ENCODE assay signal across 8 mouse cellular contexts in genomic region chr8:111258631-111259407, GRCm38 (mm10). TPM values are rescaled to one million over a fixed set of nuclear protein-coding genes. Genes with fewer than 3 reads are reported as not detected.
DNase-seq lines count a peak whose midpoint lies in the region; ATAC-seq and TF ChIP-seq lines count a peak whose summit lies in the region.

Glg1 (minus strand) TSS chr8:111259216.

- WGBS in hindbrain, postnatal 0 days: under 1% methylated on average over 74 of the region's 76 CpGs

- ATAC-seq in common myeloid progenitor, adult 5-6 weeks (replicated peaks; ENCODE audit: low read depth, poor library complexity, severe bottlenecking): peak; percentile 80
- peak; percentile 97 for ATAC-seq in hindbrain, postnatal 0 days
- peak; percentile 91 for ATAC-seq in megakaryocyte, adult 5-6 weeks (ENCODE audit: poor library complexity, severe bottlenecking)

- no peak for TF ChIP-seq CTCF in gastrocnemius, adult 2 months (IDR thresholded peaks at IDR 0.05)
- TF ChIP-seq CTCF in hindbrain, postnatal 0 days (IDR thresholded peaks at IDR 0.05; ENCODE audit: low read depth): 0 out of 2 replicates have a peak, but pooled peaks have one; percentile 2
- no peak for TF ChIP-seq CTCF in left cerebral cortex, adult 2 months (IDR thresholded peaks at IDR 0.05)

- no peaks in the 10 kb centered on the region for H3K9me3 ChIP-seq in hindbrain, postnatal 0 days (ENCODE audit: low read length)

- H3K4me1 ChIP-seq in hindbrain, postnatal 0 days (ENCODE audit: insufficient read depth, low read length): no peaks in the 10 kb centered on the region

- H3K9ac ChIP-seq in hindbrain, postnatal 0 days (replicated peaks; ENCODE audit: low read length): peak within 1 kb of the TSS; percentile 97

- no peaks in the 10 kb centered on the region for H3K27me3 ChIP-seq in hindbrain, postnatal 0 days (ENCODE audit: insufficient read depth, low read length)

- H3K4me3 ChIP-seq in gastrocnemius, adult 2 months: peak within 1 kb of the TSS; percentile 74
- peak within 1 kb of the TSS; percentile 96 for H3K4me3 ChIP-seq in hindbrain, postnatal 0 days (ENCODE audit: low read length)
- peak within 1 kb of the TSS; percentile 92 for H3K4me3 ChIP-seq in left cerebral cortex, adult 2 months

- peak within 1 kb of the TSS; percentile 96 for H3K27ac ChIP-seq in gastrocnemius, adult 2 months
- peak within 1 kb of the TSS; percentile 99 for H3K27ac ChIP-seq in hindbrain, postnatal 0 days
- H3K27ac ChIP-seq in left cerebral cortex, adult 2 months: peak within 1 kb of the TSS; percentile 96

- H3K4me2 ChIP-seq in hindbrain, postnatal 0 days (ENCODE audit: low read depth, low read length): peak within 1 kb of the TSS; percentile 67

- H3K36me3 ChIP-seq in hindbrain, postnatal 0 days (ENCODE audit: insufficient read depth, low read length): no peaks in the 10 kb centered on the region

- peak; percentile 96 for DNase-seq in ZHBTc4 (ENCODE audit: low read depth, low spot score)
- DNase-seq in gastrocnemius, adult 2 months: peak; percentile 96
- peak; percentile 97 for DNase-seq in hindbrain, postnatal 0 days (ENCODE audit: low spot score)
- peak; percentile 90 to 92 for DNase-seq in left cerebral cortex, adult 2 months (ENCODE audit: extremely low spot score in 1 of 2, low spot score in 2 of 2)
- peak; percentile 88 to 92 for DNase-seq in right cerebral cortex, adult 2 months (ENCODE audit: low spot score in 2 of 2)
- peak; percentile 95 for DNase-seq in urinary bladder, postnatal 14 days (ENCODE audit: low spot score)

- intact Hi-C loops in gastrocnemius, adult 2 months (cut with DNase I): loop anchor here (5.0 to 10.0 kb wide), 2 partner anchors 52 to 104 kb away; no protein-coding TSS in a partner anchor
- intact Hi-C loops in left cerebral cortex, adult 2 months (cut with DNase I): loop anchor here (1.0 to 5.0 kb wide), 4 partner anchors 40 to 102 kb away; no protein-coding TSS in a partner anchor

RNA-seq across cellular contexts. Expression of gene Glg1, which starts in this region (rescaled TPM):
- 55.1 and 65.2 TPM in 2 replicates for total RNA-seq in common myeloid progenitor, adult 5-6 weeks (2017)
- 10 to 100 TPM; 31.1 to 39.6 TPM for total RNA-seq in gastrocnemius, adult 2 months (2021)
- total RNA-seq in hindbrain, postnatal 0 days (2014; rRNA removed): 37.4 and 42.7 TPM in 2 replicates
- polyA plus RNA-seq in hindbrain, postnatal 0 days (2015; fragmentation: Nextera tagmentation; extraction: Ambion mirVana): 50.1 and 53.8 TPM in 2 replicates
- 100 to 1,000 TPM; 146 to 148 TPM for total RNA-seq in left cerebral cortex, adult 2 months (2021)
- total RNA-seq in megakaryocyte, adult 5-6 weeks (2015): 52.3 and 56.4 TPM in 2 replicates
- 55.9 and 56.6 TPM in 2 replicates for total RNA-seq in megakaryocyte, adult 5-6 weeks (2017)

Comparison
In these comparisons a context has a peak if more than half of its experiments do, and no peak if none do; other contexts are left out.
1. Peak in every context shown above with its lines: DNase-seq, ATAC-seq, H3K4me3 ChIP-seq and H3K27ac ChIP-seq.